Comparison of ENCODE assay signal across 8 mouse cellular contexts in the genomic region with DNA sequence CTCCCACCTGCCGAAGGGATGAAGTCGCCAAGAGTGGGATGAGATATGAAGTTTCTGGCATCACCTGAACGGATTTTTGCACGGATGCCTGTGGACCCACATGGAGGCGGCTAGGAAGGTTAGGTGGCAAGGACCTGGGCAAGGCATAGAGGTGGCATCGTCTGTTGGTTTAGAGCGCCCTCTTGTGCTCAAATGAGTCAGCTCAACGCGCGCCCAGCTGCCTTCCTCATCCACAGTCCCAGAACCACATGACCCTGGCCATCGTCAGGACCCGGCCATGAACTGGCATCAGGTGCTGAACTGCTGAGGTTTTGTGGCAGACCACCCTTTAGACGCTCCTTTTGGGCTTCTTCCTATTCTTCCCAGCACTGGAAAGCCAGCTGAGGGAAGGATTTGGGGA. TPM values are rescaled to one million over a fixed set of nuclear protein-coding genes. Genes with fewer than 3 reads are reported as not detected.
DNase-seq lines count a peak whose midpoint lies in the region; ATAC-seq and TF ChIP-seq lines count a peak whose summit lies in the region.

No protein-coding gene starts in this region.

- no peaks in the 10 kb centered on the region for H3K36me3 ChIP-seq in intestine, postnatal 0 days (ENCODE audit: control insufficient read depth, insufficient read depth)
- H3K36me3 ChIP-seq in limb, embryonic 12.5 days = no peaks in the 10 kb centered on the region
- H3K36me3 ChIP-seq in stomach, postnatal 0 days (ENCODE audit: control insufficient read depth, insufficient read depth, low read length) = no peaks in the 10 kb centered on the region

- no peak overlapping the region for H3K27ac ChIP-seq in gastrocnemius, adult 2 months
- no peak overlapping the region for H3K27ac ChIP-seq in intestine, postnatal 0 days (ENCODE audit: low read depth, low read length)
- no peak overlapping the region for H3K27ac ChIP-seq in limb, embryonic 12.5 days
- H3K27ac ChIP-seq in stomach, postnatal 0 days (replicated peaks) = no peak overlapping the region

- no peak overlapping the region for H3K4me2 ChIP-seq in intestine, postnatal 0 days (replicated peaks; ENCODE audit: low read depth)
- H3K4me2 ChIP-seq in limb, embryonic 12.5 days = no peak overlapping the region
- H3K4me2 ChIP-seq in stomach, postnatal 0 days (replicated peaks; ENCODE audit: low read depth) = no peak overlapping the region

- H3K9ac ChIP-seq in intestine, postnatal 0 days (ENCODE audit: low read depth, low read length) = no peak overlapping the region
- no peak overlapping the region for H3K9ac ChIP-seq in limb, embryonic 12.5 days (replicated peaks)
- no peak overlapping the region for H3K9ac ChIP-seq in stomach, postnatal 0 days (ENCODE audit: low read length)

- DNase-seq in urinary bladder, adult 18-20 months (ENCODE audit: low spot score in 2 of 2) = peak; percentile 45 to 58
- DNase-seq in urinary bladder, adult 2 months (ENCODE audit: low spot score) = no peak
- peak; percentile 95 to 96 for DNase-seq in cerebellum, postnatal 10 days
- DNase-seq in gastrocnemius, adult 2 months = peak; percentile 73
- DNase-seq in stomach, postnatal 0 days (ENCODE audit: low spot score) = peak; percentile 81

- no peak for TF ChIP-seq EP300 in stomach, postnatal 0 days (optimal IDR thresholded peaks at IDR 0.05)

- TF ChIP-seq CTCF in gastrocnemius, adult 2 months (IDR thresholded peaks at IDR 0.05) = peak; percentile 83
- TF ChIP-seq CTCF in intestine, postnatal 0 days (IDR thresholded peaks at IDR 0.05; ENCODE audit: low read depth) = peak; percentile 93
- TF ChIP-seq CTCF in stomach, postnatal 0 days (IDR thresholded peaks at IDR 0.05; ENCODE audit: low read depth) = peak; percentile 90

- H3K4me1 ChIP-seq in intestine, postnatal 0 days (replicated peaks; ENCODE audit: control insufficient read depth, insufficient read depth, low read length) = no peaks in the 10 kb centered on the region
- H3K4me1 ChIP-seq in limb, embryonic 12.5 days (replicated peaks) = no peaks in the 10 kb centered on the region
- no peaks in the 10 kb centered on the region for H3K4me1 ChIP-seq in stomach, postnatal 0 days (replicated peaks; ENCODE audit: control insufficient read depth, insufficient read depth)

- 0 out of 2 replicates have a peak, but pooled peaks have one; percentile 30 for ATAC-seq in intestine, postnatal 0 days
- ATAC-seq in limb, embryonic 12.5 days (ENCODE audit: insufficient number of reproducible peaks, insufficient read depth, low FRiP score, low TSS enrichment, low read depth) = 0 out of 2 replicates have a peak, but pooled peaks have one; percentile 21
- peak; percentile 52; the same call in 1 of the 2 replicates for ATAC-seq in monocyte, adult 5-6 weeks (replicated peaks; ENCODE audit: insufficient number of reproducible peaks, low FRiP score, low TSS enrichment, poor library complexity, severe bottlenecking)
- peak; percentile 59 for ATAC-seq in stomach, postnatal 0 days (ENCODE audit: low FRiP score, low TSS enrichment)

- 6% methylated on average over 13 of the region's 13 CpGs for WGBS in intestine, postnatal 0 days
- WGBS in limb, embryonic 12.5 days = 2% methylated on average over 13 of the region's 13 CpGs
- 3% methylated on average over 13 of the region's 13 CpGs for WGBS in stomach, postnatal 0 days

- H3K9me3 ChIP-seq in intestine, postnatal 0 days (ENCODE audit: control insufficient read depth) = no peaks in the 10 kb centered on the region
- H3K9me3 ChIP-seq in limb, embryonic 12.5 days = no peaks in the 10 kb centered on the region
- H3K9me3 ChIP-seq in stomach, postnatal 0 days (ENCODE audit: control insufficient read depth, low read length) = no peaks in the 10 kb centered on the region

- intact Hi-C loops in gastrocnemius, adult 2 months (cut with DNase I) = loop anchor here (1.0 to 5.0 kb wide), 3 partner anchors 50 to 230 kb away; no protein-coding TSS in a partner anchor

- no peak overlapping the region for H3K4me3 ChIP-seq in gastrocnemius, adult 2 months
- H3K4me3 ChIP-seq in intestine, postnatal 0 days (ENCODE audit: low read depth, low read length) = no peak overlapping the region
- no peak overlapping the region for H3K4me3 ChIP-seq in limb, embryonic 12.5 days (replicated peaks)
- H3K4me3 ChIP-seq in stomach, postnatal 0 days (ENCODE audit: low read depth, low read length) = no peak overlapping the region

- H3K27me3 ChIP-seq in intestine, postnatal 0 days (replicated peaks; ENCODE audit: control insufficient read depth, insufficient read depth, low read length) = peaks cover 67% of the 10 kb centered on the region
- H3K27me3 ChIP-seq in limb, embryonic 12.5 days = peaks cover 99% of the 10 kb centered on the region
- peaks cover 9% of the 10 kb centered on the region; the same call in 1 of the 2 replicates for H3K27me3 ChIP-seq in stomach, postnatal 0 days (ENCODE audit: control insufficient read depth, insufficient read depth, low read length)

RNA-seq across cellular contexts. Expression of a gene that starts 12.0 kb away (rescaled TPM):
- polyA plus RNA-seq in urinary bladder, adult 2 months (2012; rRNA removed) = 3.9 and 4.8 TPM in 2 replicates
- not detected for total RNA-seq in gastrocnemius, adult 2 months (2021)
- polyA plus RNA-seq in intestine, postnatal 0 days (2015; fragmentation: Nextera tagmentation; extraction: Ambion mirVana) = 0.60 and 0.65 TPM in 2 replicates
- 1.3 TPM in 2 replicates for polyA plus RNA-seq in limb, embryonic 12.5 days (2016; fragmentation: Nextera tagmentation; extraction: Ambion mirVana)
- not detected in 3 replicates for total RNA-seq in monocyte, adult 5-6 weeks (2017)
- 19.4 and 27.0 TPM in 2 replicates for polyA plus RNA-seq in stomach, postnatal 0 days (2015; fragmentation: Nextera tagmentation; extraction: Ambion mirVana)

RNA-seq across cellular contexts. Expression of a gene that starts 44.5 kb away (rescaled TPM):
- 0.15 and 0.34 TPM in 2 replicates for polyA plus RNA-seq in urinary bladder, adult 2 months (2012; rRNA removed)
- total RNA-seq in gastrocnemius, adult 2 months (2021) = under 1 TPM; 0.74 to 0.95 TPM
- 0.13 and 0.18 TPM in 2 replicates for polyA plus RNA-seq in intestine, postnatal 0 days (2015; fragmentation: Nextera tagmentation; extraction: Ambion mirVana)
- 0.25 TPM in 1 of 2 replicates, not detected in the other for polyA plus RNA-seq in limb, embryonic 12.5 days (2016; fragmentation: Nextera tagmentation; extraction: Ambion mirVana)
- total RNA-seq in monocyte, adult 5-6 weeks (2017) = 0.43 TPM in 1 of 3 replicates, not detected in the others
- polyA plus RNA-seq in stomach, postnatal 0 days (2015; fragmentation: Nextera tagmentation; extraction: Ambion mirVana) = 0.36 and 2.0 TPM in 2 replicates

RNA-seq across cellular contexts. Expression of a gene that starts 54.3 kb away (rescaled TPM):
- polyA plus RNA-seq in urinary bladder, adult 2 months (2012; rRNA removed) = 7.4 and 7.9 TPM in 2 replicates
- total RNA-seq in gastrocnemius, adult 2 months (2021) = 1 to 10 TPM; 5.4 to 7.3 TPM
- 6.1 and 7.2 TPM in 2 replicates for polyA plus RNA-seq in intestine, postnatal 0 days (2015; fragmentation: Nextera tagmentation; extraction: Ambion mirVana)
- polyA plus RNA-seq in limb, embryonic 12.5 days (2016; fragmentation: Nextera tagmentation; extraction: Ambion mirVana) = 13.5 and 14.3 TPM in 2 replicates
- total RNA-seq in monocyte, adult 5-6 weeks (2017) = 5.1 TPM in 1 of 3 replicates, not detected in the others
- 9.1 and 9.3 TPM in 2 replicates for polyA plus RNA-seq in stomach, postnatal 0 days (2015; fragmentation: Nextera tagmentation; extraction: Ambion mirVana)

RNA-seq across cellular contexts. Expression of a gene that starts 54.4 kb away (rescaled TPM):
- polyA plus RNA-seq in urinary bladder, adult 2 months (2012; rRNA removed) = 142 and 168 TPM in 2 replicates
- 100 to 1,000 TPM in 1 of 2 experiments, 10 to 100 TPM in 1; 96.7 to 119 TPM for total RNA-seq in gastrocnemius, adult 2 months (2021)
- polyA plus RNA-seq in intestine, postnatal 0 days (2015; fragmentation: Nextera tagmentation; extraction: Ambion mirVana) = 170 and 175 TPM in 2 replicates
- 642 and 647 TPM in 2 replicates for polyA plus RNA-seq in limb, embryonic 12.5 days (2016; fragmentation: Nextera tagmentation; extraction: Ambion mirVana)
- total RNA-seq in monocyte, adult 5-6 weeks (2017) = 95.0 to 123 TPM (median 105 TPM) in 3 replicates
- polyA plus RNA-seq in stomach, postnatal 0 days (2015; fragmentation: Nextera tagmentation; extraction: Ambion mirVana) = 230 and 233 TPM in 2 replicates
